Comparison of ENCODE assay signal across 25 mouse cellular contexts in genomic region chr9:54549433-54549832, GRCm38 (mm10). TPM values are rescaled to one million over a fixed set of nuclear protein-coding genes. Genes with fewer than 3 reads are reported as not detected.
"Had no signal": no experiment of that assay in that cellular context is flagged by ENCODE, and none has a peak within 500 bp of the region (broad histone marks: within the 10 kb centered on the region; RNA-seq: fewer than 3 reads in every experiment).

No protein-coding gene starts in this region.

- H3K9me3 ChIP-seq: lung, embryonic 15.5 days; midbrain, embryonic 10.5 days; midbrain, embryonic 12.5 days; neural tube, embryonic 13.5 days; neural tube, embryonic 15.5 days; stomach, embryonic 15.5 days had no signal

- ATAC-seq: liver, postnatal 0 days; lung, postnatal 0 days; midbrain, embryonic 16.5 days had no signal

- H3K36me3 ChIP-seq: lung, embryonic 15.5 days; midbrain, embryonic 10.5 days; midbrain, embryonic 12.5 days; stomach, embryonic 15.5 days had no signal

- H3K4me2 ChIP-seq: lung, embryonic 15.5 days; midbrain, embryonic 12.5 days; neural tube, embryonic 13.5 days; neural tube, embryonic 15.5 days; stomach, embryonic 15.5 days had no signal

- H3K4me1 ChIP-seq: lung, embryonic 15.5 days; midbrain, embryonic 10.5 days; midbrain, embryonic 12.5 days; neural tube, embryonic 13.5 days; neural tube, embryonic 15.5 days; stomach, embryonic 15.5 days had no signal

- H3K27me3 ChIP-seq: lung, embryonic 15.5 days; midbrain, embryonic 12.5 days; neural tube, embryonic 13.5 days; neural tube, embryonic 15.5 days; stomach, embryonic 15.5 days had no signal

- H3K27ac ChIP-seq: lung, embryonic 15.5 days; macrophage; midbrain, embryonic 10.5 days; midbrain, embryonic 12.5 days; neural tube, embryonic 13.5 days; neural tube, embryonic 15.5 days; stomach, embryonic 15.5 days; stomach, postnatal 0 days had no signal

- H3K9ac ChIP-seq: liver, postnatal 0 days; lung, embryonic 15.5 days; midbrain, embryonic 12.5 days; neural tube, embryonic 13.5 days; neural tube, embryonic 15.5 days; stomach, embryonic 15.5 days had no signal

- H3K4me3 ChIP-seq: lung, embryonic 15.5 days; midbrain, embryonic 10.5 days; midbrain, embryonic 12.5 days; myocyte; neural tube, embryonic 13.5 days; neural tube, embryonic 15.5 days; stomach, embryonic 15.5 days had no signal

- DNase-seq: liver, postnatal 0 days; lung, adult 2 months; lung, postnatal 14 days; lung, postnatal 36 days; midbrain, embryonic 14.5 days; right cerebral cortex, postnatal 14 days; thymus, adult 2 months; thymus, postnatal 25 days; thymus, postnatal 4 days had no signal

RNA-seq across cellular contexts. Expression of gene Cib2, which starts 10.6 kb away (rescaled TPM):
- total RNA-seq: megakaryocyte-erythroid progenitor cell, adult 5-6 weeks had no signal

RNA-seq across cellular contexts. Expression of gene Sh2d7, which starts 10.6 kb away (rescaled TPM):
- total RNA-seq: megakaryocyte progenitor cell, adult 5-6 weeks; megakaryocyte-erythroid progenitor cell, adult 5-6 weeks had no signal
- polyA plus RNA-seq: liver, postnatal 0 days; lung, embryonic 15.5 days; lung, postnatal 0 days; macrophage; midbrain, embryonic 10.5 days; midbrain, embryonic 14.5 days; midbrain, embryonic 16.5 days; myocyte; neural tube, embryonic 11.5 days; neural tube, embryonic 13.5 days; neural tube, embryonic 15.5 days; spleen, adult 2 months; stomach, embryonic 15.5 days; urinary bladder, adult 2 months had no signal
